17 mouse cellular contexts compared by ENCODE assay signal in the genomic region with DNA sequence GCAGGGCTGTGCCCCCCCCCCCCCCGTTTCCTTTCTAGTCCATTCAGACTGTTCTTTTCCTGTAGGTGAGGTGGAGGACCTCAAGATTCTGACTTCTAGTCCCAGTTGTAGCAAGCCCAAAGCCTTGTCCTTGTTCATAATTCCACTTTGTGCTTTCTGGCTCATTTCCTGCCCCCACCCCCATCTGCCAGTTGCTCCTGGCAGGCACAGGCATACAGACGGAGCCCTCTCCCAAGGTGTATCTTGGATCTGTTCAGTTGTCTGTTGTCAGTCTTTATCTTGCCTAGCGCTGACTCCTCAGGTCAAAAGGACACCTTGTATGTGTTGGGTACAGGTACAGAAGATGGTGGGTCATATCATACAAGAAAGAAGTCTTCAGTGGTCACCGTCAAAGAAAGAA.
"Had no signal": no experiment of that assay in that cellular context is flagged by ENCODE, and none has a peak within 500 bp of the region (broad histone marks: within the 10 kb centered on the region; RNA-seq: fewer than 3 reads in every experiment).

No protein-coding gene starts in this region.

- ATAC-seq: liver, embryonic 12.5 days; liver, postnatal 0 days; lung, postnatal 0 days; midbrain, embryonic 13.5 days; midbrain, embryonic 15.5 days; midbrain, embryonic 16.5 days had no signal

- DNase-seq: left cerebral cortex, postnatal 4 days; liver; liver, embryonic 13.5 days; liver, postnatal 0 days; lung, adult 18-20 months; lung, adult 2 months; lung, embryonic 14.5 days; lung, postnatal 10 days; lung, postnatal 14 days; lung, postnatal 36 days; lung, postnatal 4 days; midbrain, embryonic 14.5 days had no signal
